Mouse (Mus musculus): ENCODE data around the gene Zfp300. TPM values are rescaled to one million over a fixed set of nuclear protein-coding genes. Genes with fewer than 3 reads are reported as not detected.

The Zfp300 gene
- 0.08 TPM in 2 replicates for polyA plus RNA-seq (2015; fragmentation: Nextera tagmentation; extraction: Ambion mirVana)

GRCm38 (mm10) chrX:21088983-21089866 is at the start of gene Zfp300:
Gene Zfp300 (minus strand): TSS chrX:21089527.
- WGBS (ENCODE audit: insufficient replicate concordance): 21% methylated on average over 27 of the region's 27 CpGs
- DNase-seq: peak; percentile 42
- H3K27me3 ChIP-seq (ENCODE audit: insufficient read depth, low read length): no peaks in the 10 kb centered on the region
- H3K9me3 ChIP-seq (ENCODE audit: low read length): no peaks in the 10 kb centered on the region
- peak within 1 kb of the TSS; percentile 43 for H3K4me3 ChIP-seq (ENCODE audit: low read depth, low read length)
- TF ChIP-seq EP300 (IDR thresholded peaks at IDR 0.05; ENCODE audit: low read depth): no peak
- no peak within 1 kb of the TSS for H3K27ac ChIP-seq (ENCODE audit: low read depth)
- 0 out of 2 replicates have a peak within 1 kb of the TSS, but pooled peaks have one; percentile 0 for H3K9ac ChIP-seq (replicated peaks)
- peak within 1 kb of the TSS; percentile 60 for H3K4me2 ChIP-seq (ENCODE audit: low read depth, low read length)
- H3K4me1 ChIP-seq (ENCODE audit: insufficient read depth): no peaks in the 10 kb centered on the region
- ATAC-seq: peak; percentile 72
- H3K36me3 ChIP-seq (replicated peaks; ENCODE audit: insufficient read depth, low read length): no peaks in the 10 kb centered on the region

- no peaks in the 10 kb centered on the region for H3K36me3 ChIP-seq (replicated peaks; ENCODE audit: insufficient read depth, low read length)
- TF ChIP-seq CTCF (IDR thresholded peaks at IDR 0.05; ENCODE audit: low read depth): no peak
- no peak for TF ChIP-seq EP300 (IDR thresholded peaks at IDR 0.05; ENCODE audit: low read depth)
- H3K27ac ChIP-seq (ENCODE audit: low read depth): no peak within 1 kb of the TSS
- no peaks in the 10 kb centered on the region for H3K27me3 ChIP-seq (ENCODE audit: insufficient read depth, low read length)
- no peaks in the 10 kb centered on the region for H3K9me3 ChIP-seq (ENCODE audit: low read length)
- whole genome bisulfite sequencing (ENCODE audit: insufficient replicate concordance): 61% methylated on average over 4 of the region's 4 CpGs
- H3K4me2 ChIP-seq (ENCODE audit: low read depth, low read length): no peak within 1 kb of the TSS
- no peak within 1 kb of the TSS for H3K4me3 ChIP-seq (ENCODE audit: low read depth, low read length)
- H3K9ac ChIP-seq (replicated peaks): no peak within 1 kb of the TSS
- ATAC-seq: no peak
- DNase-seq: no peak
- H3K4me1 ChIP-seq (ENCODE audit: insufficient read depth): no peaks in the 10 kb centered on the region
Observed at GRCm38 (mm10) chrX:21115520-21115919, 26.2 kb upstream of the Zfp300 start, which contains the start of gene Ssxa1. Gene Ssxa1 (plus strand): TSS chrX:21115820.

- no peaks in the 10 kb centered on the region for H3K9me3 ChIP-seq (ENCODE audit: low read length)
- TF ChIP-seq EP300 (IDR thresholded peaks at IDR 0.05; ENCODE audit: low read depth) (no peak), CTCF (IDR thresholded peaks at IDR 0.05; ENCODE audit: low read depth) (no peak)
- H3K4me3 ChIP-seq (ENCODE audit: low read depth, low read length): peak overlapping the region; percentile 43; the same call in 1 of the 2 replicates
- no peak for DNase-seq
- peak overlapping the region; percentile 60; the same call in 1 of the 2 replicates for H3K4me2 ChIP-seq (ENCODE audit: low read depth, low read length)
- H3K9ac ChIP-seq (replicated peaks): no peak overlapping the region
- H3K36me3 ChIP-seq (replicated peaks; ENCODE audit: insufficient read depth, low read length): no peaks in the 10 kb centered on the region
- ATAC-seq: no peak
- 49% methylated on average over 7 of the region's 7 CpGs for WGBS (ENCODE audit: insufficient replicate concordance)
- H3K27me3 ChIP-seq (ENCODE audit: insufficient read depth, low read length): no peaks in the 10 kb centered on the region
- H3K27ac ChIP-seq (ENCODE audit: low read depth): no peak overlapping the region
- no peaks in the 10 kb centered on the region for H3K4me1 ChIP-seq (ENCODE audit: insufficient read depth)
Observed at GRCm38 (mm10) chrX:21089867-21090239, 526 bp upstream of the Zfp300 start.

GRCm38 (mm10) chrX:21088645-21088982 is 713 bp downstream of the Zfp300 start:
- H3K4me3 ChIP-seq (ENCODE audit: low read depth, low read length): peak overlapping the region; percentile 43
- no peak overlapping the region for H3K27ac ChIP-seq (ENCODE audit: low read depth)
- 39% methylated on average over 6 of the region's 6 CpGs for WGBS (ENCODE audit: insufficient replicate concordance)
- DNase-seq (no peak), ATAC-seq (peak; percentile 12; the same call in 1 of the 2 replicates)
- no peaks in the 10 kb centered on the region for H3K27me3 ChIP-seq (ENCODE audit: insufficient read depth, low read length)
- H3K4me1 ChIP-seq (ENCODE audit: insufficient read depth): no peaks in the 10 kb centered on the region
- H3K9ac ChIP-seq (replicated peaks): no peak overlapping the region
- TF ChIP-seq EP300 (IDR thresholded peaks at IDR 0.05; ENCODE audit: low read depth): no peak
- no peak for TF ChIP-seq CTCF (IDR thresholded peaks at IDR 0.05; ENCODE audit: low read depth)
- H3K9me3 ChIP-seq (ENCODE audit: low read length): no peaks in the 10 kb centered on the region
- H3K36me3 ChIP-seq (replicated peaks; ENCODE audit: insufficient read depth, low read length): no peaks in the 10 kb centered on the region
- H3K4me2 ChIP-seq (ENCODE audit: low read depth, low read length): peak overlapping the region; percentile 60

- no peak for DNase-seq
- no peak within 1 kb of the TSS for H3K27ac ChIP-seq (ENCODE audit: low read depth)
Observed at GRCm38 (mm10) chrX:21068106-21068505, 21.2 kb downstream of the Zfp300 start, which contains the start of gene Spaca5. Gene Spaca5 (plus strand): TSS chrX:21068406.

GRCm38 (mm10) chrX:21062544-21062890 is 26.8 kb downstream of the Zfp300 start:
- no peaks in the 10 kb centered on the region for H3K4me1 ChIP-seq (ENCODE audit: insufficient read depth)
- peak overlapping the region; percentile 60; the same call in 1 of the 2 replicates for H3K4me3 ChIP-seq (ENCODE audit: low read depth, low read length)
- TF ChIP-seq EP300 (IDR thresholded peaks at IDR 0.05; ENCODE audit: low read depth): no peak
- no peaks in the 10 kb centered on the region for H3K27me3 ChIP-seq (ENCODE audit: insufficient read depth, low read length)
- no peak overlapping the region for H3K9ac ChIP-seq (replicated peaks)
- WGBS (ENCODE audit: insufficient replicate concordance): 70% methylated on average over 3 of the region's 3 CpGs
- no peaks in the 10 kb centered on the region for H3K36me3 ChIP-seq (replicated peaks; ENCODE audit: insufficient read depth, low read length)
- H3K4me2 ChIP-seq (ENCODE audit: low read depth, low read length): peak overlapping the region; percentile 61
- H3K9me3 ChIP-seq (ENCODE audit: low read length): no peaks in the 10 kb centered on the region
- H3K27ac ChIP-seq (ENCODE audit: low read depth): no peak overlapping the region
- ATAC-seq (no peak), DNase-seq (no peak)

More at GRCm38 (mm10) chrX:21068106-21068505, 21.2 kb downstream of the Zfp300 start, which contains the start of gene Spaca5:
- Histone ChIP-seq H3K4me1 (ENCODE audit: insufficient read depth) (no peaks in the 10 kb centered on the region), H3K4me3 (ENCODE audit: low read depth, low read length) (no peak within 1 kb of the TSS), H3K36me3 (replicated peaks; ENCODE audit: insufficient read depth, low read length) (no peaks in the 10 kb centered on the region), H3K4me2 (ENCODE audit: low read depth, low read length) (no peak within 1 kb of the TSS), H3K27me3 (ENCODE audit: insufficient read depth, low read length) (no peaks in the 10 kb centered on the region), H3K9me3 (ENCODE audit: low read length) (no peaks in the 10 kb centered on the region), H3K9ac (replicated peaks) (no peak within 1 kb of the TSS)
- TF ChIP-seq CTCF (IDR thresholded peaks at IDR 0.05; ENCODE audit: low read depth) (no peak), EP300 (IDR thresholded peaks at IDR 0.05; ENCODE audit: low read depth) (no peak)
- ATAC-seq: no peak

Data from liver, postnatal 0 days (tissue).